Mouse (Mus musculus): ENCODE results near the gene Sgk1. TPM values are rescaled to one million over a fixed set of nuclear protein-coding genes. Genes with fewer than 3 reads are reported as not detected.

Gene Sgk1
- total RNA-seq, 2 experiments from 2014 or later, result 75.5 to 79.8 TPM

GRCm38 (mm10) chr10:22000491-22001306, 118.7 kb downstream of the Sgk1 start:
- DNase-seq, result peak in 1 of 2 experiments; percentile 19

GRCm38 (mm10) chr10:22001621-22002020, 119.6 kb downstream of the Sgk1 start:
- DNase-seq, result no peak

GRCm38 (mm10) chr10:22004763-22005162, 122.8 kb downstream of the Sgk1 start:
- DNase-seq, result no peak

GRCm38 (mm10) chr10:22007160-22007801, 125.3 kb downstream of the Sgk1 start:
- no peak for DNase-seq

- DNase-seq, result peak in 1 of 2 experiments; percentile 71
Measured at GRCm38 (mm10) chr10:22007802-22008172, 125.8 kb downstream of the Sgk1 start.

GRCm38 (mm10) chr10:22010088-22010818, 128.3 kb downstream of the Sgk1 start:
- peak; percentile 63 to 92 for DNase-seq

- DNase-seq, result no peak
Measured at GRCm38 (mm10) chr10:22017469-22018159, 135.6 kb downstream of the Sgk1 start.

GRCm38 (mm10) chr10:22018618-22019017, 136.6 kb downstream of the Sgk1 start:
- DNase-seq, result no peak

- peak; percentile 8 to 49 for DNase-seq
Measured at GRCm38 (mm10) chr10:22034303-22034702, 152.3 kb downstream of the Sgk1 start.

GRCm38 (mm10) chr10:22036256-22036655, 154.3 kb downstream of the Sgk1 start:
- peak; percentile 33 to 75 for DNase-seq

Other genes starting within 250 kb of the Sgk1 start
- gene 4930444G20Rik, start 185.9 kb downstream of the Sgk1 start, total RNA-seq (2021), result not detected

Measured in heart, adult 18-20 months (tissue).